Mouse (Mus musculus) gastrocnemius, postnatal 25 days (tissue): Measurements from ENCODE around the gene Pramel3. TPM values are rescaled to one million over a fixed set of nuclear protein-coding genes. Genes with fewer than 3 reads are reported as not detected.
"Not testable (repeated sequence)": the region's sequence is repeated elsewhere in the genome, so short reads cannot be mapped to it uniquely, and the experiment has no call there.

Experiments
- DNase-seq: peaks from one replicate; pipeline ENCODE4 v3.0.0; 2022
- long read RNA-seq, 2 experiments: library from polyadenylated mRNA; stranded (forward); transcript quantifications; one replicate each; pipeline ENCODE4 v2.0.0; 2021
- total RNA-seq, 2 experiments: library from RNA; stranded (reverse); gene quantifications; 1 replicate in 1 of 2; 2 replicates in 1 of 2; pipeline ENCODE4 v1.2.3; 2021

Gene Pramel3
- not detected for total RNA-seq
- long read RNA-seq, experiment 1: 0 reads
- long read RNA-seq, experiment 2: 0 reads

DNA sequence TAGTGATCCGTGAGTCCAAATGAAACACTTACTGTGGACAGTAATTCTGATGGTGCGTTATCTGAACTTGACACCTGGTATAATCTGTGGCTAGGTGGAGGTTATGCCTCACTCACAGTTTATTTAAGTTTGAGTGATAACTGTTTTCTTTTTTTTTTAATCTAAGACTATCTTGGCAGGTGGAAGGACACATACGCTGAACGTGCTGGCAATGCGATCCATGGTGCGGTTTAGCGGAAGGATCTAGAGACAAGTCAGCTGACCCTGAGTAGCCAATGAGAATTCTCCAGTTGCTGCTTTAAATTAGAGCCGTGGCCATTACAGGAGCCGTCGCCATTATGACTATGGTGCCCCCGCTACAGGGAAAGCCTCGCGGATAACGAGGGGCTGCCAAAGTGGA is at the start of gene Pramel3:
Pramel3 (plus strand) TSS at position 301 of the 400 bp plus-strand sequence.
- not testable (repeated sequence) for DNase-seq

- DNase-seq: not testable (repeated sequence)
These were observed 58.6 kb downstream of the Pramel3 start for GRCm38 (mm10) chrX:135360685-135361084.

DNA sequence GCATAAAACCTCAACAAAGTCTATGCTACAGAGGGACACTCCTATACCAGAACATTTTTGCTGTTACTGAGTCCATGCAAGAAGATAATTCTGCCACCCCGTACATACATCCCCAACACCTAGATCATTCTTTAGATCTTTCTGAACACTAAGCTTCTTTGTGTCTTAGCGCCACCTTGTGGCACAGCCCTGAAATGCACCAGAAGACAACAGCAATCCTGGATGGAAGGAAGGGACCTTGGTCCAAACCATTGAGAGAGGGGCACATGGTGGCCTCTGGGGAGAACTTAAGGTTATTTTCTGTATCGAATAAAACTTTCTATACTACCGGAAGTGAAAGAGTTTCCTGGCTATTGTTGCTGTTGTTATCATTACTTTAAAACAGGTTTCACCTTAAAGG is 59.8 kb downstream of the Pramel3 start:
- not testable (repeated sequence) for DNase-seq

Other genes with a start within 250 kb of the Pramel3 start
- not detected for gene Gm15023, start 124.7 kb upstream of the Pramel3 start, total RNA-seq
- gene Tceal6, start 91.6 kb upstream of the Pramel3 start, total RNA-seq: under 1 TPM in 1 of 2 experiments, not detected in 1; 0.64 TPM
- not detected for gene Gm5128, start 71.0 kb downstream of the Pramel3 start, total RNA-seq
- gene Gm7903, start 131.5 kb downstream of the Pramel3 start, total RNA-seq: not detected
- gene AV320801, start 192.3 kb downstream of the Pramel3 start, total RNA-seq: not detected